Mouse (Mus musculus) C2C12 (cell line): Measurements from ENCODE around the gene B430218F22Rik. TPM values are rescaled to one million over a fixed set of nuclear protein-coding genes. Genes with fewer than 3 reads are reported as not detected.

ENCODE experiments used
- H3K27me3 ChIP-seq: one replicate; pipeline ENCODE4 v1.6.1; 2011; ENCODE audit not compliant: control insufficient read depth, insufficient read depth, insufficient read length
- H3K36me3 ChIP-seq: one replicate; pipeline ENCODE4 v1.6.1; 2011; ENCODE audit not compliant: control insufficient read depth, insufficient read depth
- H3K4me3 ChIP-seq: one replicate; pipeline ENCODE4 v1.5.1; 2011; ENCODE audit warnings: mild to moderate bottlenecking, control low read depth; ENCODE audit not compliant: poor library complexity, insufficient read depth, severe bottlenecking
- H3K79me2 ChIP-seq: one replicate; pipeline ENCODE4 v1.6.1; 2011; ENCODE audit not compliant: control insufficient read depth, insufficient read depth
- H3K79me3 ChIP-seq: one replicate; pipeline ENCODE4 v1.6.1; 2011; ENCODE audit warnings: low read depth, control low read depth
- H3ac ChIP-seq: one replicate; pipeline ENCODE3; 2011; ENCODE audit warnings: low read depth; ENCODE audit not compliant: control insufficient read depth, insufficient read length
- CEBPB ChIP-seq: IDR thresholded peaks from one replicate; pipeline ENCODE4 v1.6.1; 2011; ENCODE audit warnings: low read depth, mild to moderate bottlenecking, control low read depth, moderate library complexity
- CTCF ChIP-seq: IDR thresholded peaks from one replicate; pipeline ENCODE4 v1.5.1; 2011; ENCODE audit not compliant: control insufficient read depth, insufficient read depth, insufficient read length
- FOSL1 ChIP-seq: IDR thresholded peaks from one replicate; pipeline ENCODE4 v1.8.0; 2011; ENCODE audit warnings: mild to moderate bottlenecking, low read length; ENCODE audit not compliant: poor library complexity, insufficient read depth, severe bottlenecking
- MAX ChIP-seq: IDR thresholded peaks from one replicate; pipeline ENCODE4 v1.6.1; 2011; ENCODE audit warnings: mild to moderate bottlenecking, control low read depth
- MYOD1 ChIP-seq: IDR thresholded peaks from one replicate; pipeline ENCODE4 v1.6.1; 2011; ENCODE audit warnings: low read depth; ENCODE audit not compliant: control insufficient read depth, insufficient read length
- MYOG ChIP-seq: IDR thresholded peaks from one replicate; pipeline ENCODE4 v1.6.1; 2011; ENCODE audit not compliant: control insufficient read depth, insufficient read length; ENCODE audit errors: extremely low read depth
- USF1 ChIP-seq: IDR thresholded peaks from one replicate; pipeline ENCODE4 v1.6.1; 2011; ENCODE audit warnings: low read depth, mild to moderate bottlenecking, control low read depth, moderate library complexity
- long read RNA-seq, 2 experiments: library from polyadenylated mRNA; unstranded; transcript quantifications; one replicate each; pipeline ENCODE4 v2.0.0; 2019 to 2020
- polyA plus RNA-seq: library from polyadenylated mRNA; unstranded; fragments of >200 nt; fragmentation: generic; extraction: Trizol; gene quantifications from one replicate; pipeline ENCODE4 v1.2.1, GENCODE M21; 2012; ENCODE audit warnings: missing spikeins

B430218F22Rik gene
- 0.41 TPM for polyA plus RNA-seq
- long read RNA-seq, experiment 1: 0 reads
- long read RNA-seq, experiment 2: 0 reads

- H3K79me3 ChIP-seq: peaks cover 28% of the 10 kb centered on the region
- peak within 1 kb of the TSS; percentile 86 for H3ac ChIP-seq
- peak within 1 kb of the TSS; percentile 78 for H3K4me3 ChIP-seq
- peaks cover 35% of the 10 kb centered on the region for H3K79me2 ChIP-seq
- peak; percentile 21 for TF ChIP-seq MAX
- TF ChIP-seq FOSL1: no peak
- no peak for TF ChIP-seq MYOD1
- TF ChIP-seq CEBPB: no peak
- H3K36me3 ChIP-seq: peaks cover 33% of the 10 kb centered on the region
- no peaks in the 10 kb centered on the region for H3K27me3 ChIP-seq
Observed at GRCm38 (mm10) chr13:118386511-118387447, at the start of gene B430218F22Rik, which contains the start of gene Mrps30. Gene B430218F22Rik, plus strand, starts transcription at chr13:118386630. Gene Mrps30, minus strand, starts transcription at chr13:118387252.

- no peak for TF ChIP-seq MYOG
- peak; percentile 19 for TF ChIP-seq CTCF
- no peaks in the 10 kb centered on the region for H3K79me2 ChIP-seq
- H3K79me3 ChIP-seq: no peaks in the 10 kb centered on the region
- no peaks in the 10 kb centered on the region for H3K27me3 ChIP-seq
- H3K36me3 ChIP-seq: no peaks in the 10 kb centered on the region
- H3K4me3 ChIP-seq: no peak overlapping the region
- no peak overlapping the region for H3ac ChIP-seq
Observed at GRCm38 (mm10) chr13:118350257-118350656, 36.2 kb upstream of the B430218F22Rik start.

GRCm38 (mm10) chr13:118350870-118351269 is 35.6 kb upstream of the B430218F22Rik start:
- no peaks in the 10 kb centered on the region for H3K79me2 ChIP-seq
- H3K36me3 ChIP-seq: no peaks in the 10 kb centered on the region
- H3K4me3 ChIP-seq: no peak overlapping the region
- no peaks in the 10 kb centered on the region for H3K27me3 ChIP-seq
- TF ChIP-seq CTCF (no peak), MYOG (no peak)
- H3K79me3 ChIP-seq: no peaks in the 10 kb centered on the region
- no peak overlapping the region for H3ac ChIP-seq

GRCm38 (mm10) chr13:118363342-118363741 is 23.1 kb upstream of the B430218F22Rik start:
- no peaks in the 10 kb centered on the region for H3K79me2 ChIP-seq
- H3ac ChIP-seq: no peak overlapping the region
- no peaks in the 10 kb centered on the region for H3K27me3 ChIP-seq
- H3K4me3 ChIP-seq: no peak overlapping the region
- no peaks in the 10 kb centered on the region for H3K36me3 ChIP-seq
- H3K79me3 ChIP-seq: no peaks in the 10 kb centered on the region
- TF ChIP-seq CTCF (no peak), MAX (no peak), CEBPB (no peak), USF1 (no peak), MYOD1 (no peak), FOSL1 (no peak), MYOG (no peak)

- Histone ChIP-seq H3K4me3 (no peak overlapping the region), H3K36me3 (no peaks in the 10 kb centered on the region), H3K79me3 (no peaks in the 10 kb centered on the region), H3K79me2 (no peaks in the 10 kb centered on the region), H3ac (no peak overlapping the region), H3K27me3 (no peaks in the 10 kb centered on the region)
- TF ChIP-seq FOSL1 (no peak), USF1 (no peak), MYOG (no peak), MAX (no peak), CTCF (no peak), MYOD1 (no peak), CEBPB (no peak)
Observed at GRCm38 (mm10) chr13:118365774-118366173, 20.7 kb upstream of the B430218F22Rik start.

- Histone ChIP-seq H3K79me3 (no peaks in the 10 kb centered on the region), H3K4me3 (no peak overlapping the region), H3K27me3 (no peaks in the 10 kb centered on the region), H3K79me2 (no peaks in the 10 kb centered on the region), H3ac (no peak overlapping the region), H3K36me3 (peaks cover 11% of the 10 kb centered on the region)
- TF ChIP-seq FOSL1 (no peak), CTCF (no peak), USF1 (no peak)
Observed at GRCm38 (mm10) chr13:118372871-118373270, 13.6 kb upstream of the B430218F22Rik start.
